Mouse (Mus musculus) kidney, postnatal 0 days (tissue): ENCODE results near the gene Tmem117. TPM values are rescaled to one million over a fixed set of nuclear protein-coding genes. Genes with fewer than 3 reads are reported as not detected.
A peak's percentile ranks its signal among the peaks of the same experiment; 100 is the strongest.

Experiments used
- ATAC-seq: fragments of 200-750 bp; cut with Nextera tagmentation; replicated peaks from 2 replicates; pipeline ENCODE4 v1.8.0; 2017; ENCODE audit warnings: low read depth, moderate number of reproducible peaks, moderate TSS enrichment, moderate library complexity; ENCODE audit not compliant: low FRiP score
- DNase-seq: peaks from one replicate; pipeline ENCODE4 v3.0.0-alpha.2; 2016; ENCODE audit warnings: low spot score
- H3K27ac ChIP-seq: fragments of 300-500 bp; sonication (generic); 2 replicates; pipeline ENCODE4 v1.5.1; 2014; ENCODE audit warnings: mild to moderate bottlenecking
- H3K27me3 ChIP-seq: fragments of 300-500 bp; sonication (generic); 2 replicates; pipeline ENCODE4 v1.6.1; 2014; ENCODE audit warnings: low read length, mixed read lengths; ENCODE audit not compliant: insufficient read depth
- H3K36me3 ChIP-seq: fragments of 300-500 bp; sonication (generic); 2 replicates; pipeline ENCODE4 v1.6.1; 2014; ENCODE audit warnings: low read length, mixed read lengths; ENCODE audit not compliant: insufficient read depth
- H3K4me1 ChIP-seq: fragments of 300-500 bp; sonication (generic); replicated peaks from 2 replicates; pipeline ENCODE4 v1.6.1; 2014; ENCODE audit warnings: antibody characterized with exemption, low read length, mixed read lengths; ENCODE audit not compliant: insufficient read depth
- H3K4me2 ChIP-seq: fragments of 300-500 bp; sonication (generic); 2 replicates; pipeline ENCODE4 v1.6.1; 2014; ENCODE audit warnings: mild to moderate bottlenecking, low read length, moderate library complexity, mixed read lengths
- H3K4me3 ChIP-seq: fragments of 300-500 bp; sonication (generic); replicated peaks from 2 replicates; pipeline ENCODE4 v1.5.1; 2014; ENCODE audit warnings: low read depth, low read length
- H3K9ac ChIP-seq: fragments of 300-500 bp; sonication (generic); 2 replicates; pipeline ENCODE4 v1.6.1; 2014; ENCODE audit warnings: low read depth, low read length
- H3K9me3 ChIP-seq: fragments of 300-500 bp; sonication (generic); replicated peaks from 2 replicates; pipeline ENCODE4 v1.6.1; 2016; ENCODE audit warnings: low read length, inconsistent platforms, mixed read lengths
- CTCF ChIP-seq: IDR thresholded peaks from 2 replicates; pipeline ENCODE4 v1.5.1; 2016; ENCODE audit warnings: antibody characterized with exemption, low read depth, mild to moderate bottlenecking, moderate library complexity
- WGBS: fragments of 180-500 bp; shearing (Covaris S2); extraction: QIAGEN DNeasy Blood & Tissue Kit; methylation state at CpG from one replicate; pipeline ENCODE4 v1.1.7; 2014; 5-methylcytosine and 5-hydroxymethylcytosine counted together
- polyA plus RNA-seq: library from polyadenylated mRNA; unstranded; fragments of >200 nt; fragmentation: Nextera tagmentation; extraction: Ambion mirVana; gene quantifications from 2 replicates; pipeline ENCODE4 v1.2.1, GENCODE M21; 2015

The Tmem117 gene
- polyA plus RNA-seq, 1 experiment from 2014 or later = 24.3 TPM

GRCm38 (mm10) chr15:94589219-94590075 is 39.6 kb upstream of the Tmem117 start, which contains the start of gene Twf1:
Twf1 (minus strand) TSS chr15:94589889.
- DNase-seq (peak; percentile 99), ATAC-seq (peak; percentile 98)
- Histone ChIP-seq H3K36me3 (peaks cover 4% of the 10 kb centered on the region; the same call in 1 of the 2 replicates), H3K27me3 (no peaks in the 10 kb centered on the region), H3K27ac (peak within 1 kb of the TSS; percentile 87), H3K4me3 (peak within 1 kb of the TSS; percentile 98), H3K4me2 (peak within 1 kb of the TSS; percentile 52), H3K4me1 (0 out of 2 replicates have a peak, but pooled peaks cover 6% of the 10 kb centered on the region), H3K9me3 (no peaks in the 10 kb centered on the region), H3K9ac (peak within 1 kb of the TSS; percentile 95)
- peak; percentile 37 for TF ChIP-seq CTCF
- WGBS = 1% methylated on average over 53 of the region's 70 CpGs

- 0 out of 2 replicates have a peak overlapping the region, but pooled peaks have one; percentile 47 for H3K27ac ChIP-seq
- H3K9me3 ChIP-seq = no peaks in the 10 kb centered on the region
- 0 out of 2 replicates have a peak, but pooled peaks cover 3% of the 10 kb centered on the region for H3K36me3 ChIP-seq
- H3K4me1 ChIP-seq = 0 out of 2 replicates have a peak, but pooled peaks cover 6% of the 10 kb centered on the region
- H3K9ac ChIP-seq = no peak overlapping the region
- peak overlapping the region; percentile 52 for H3K4me2 ChIP-seq
- WGBS = 11% methylated on average over 8 of the region's 8 CpGs
- DNase-seq = no peak
- H3K4me3 ChIP-seq = peak overlapping the region; percentile 98
- ATAC-seq = no peak; the same call in 1 of the 2 replicates
- no peaks in the 10 kb centered on the region for H3K27me3 ChIP-seq
- no peak for TF ChIP-seq CTCF
Observed at GRCm38 (mm10) chr15:94590083-94590482, 38.9 kb upstream of the Tmem117 start.

- Histone ChIP-seq H3K9ac (no peak overlapping the region), H3K27ac (0 out of 2 replicates have a peak overlapping the region, but pooled peaks have one; percentile 31), H3K4me3 (no peak overlapping the region), H3K4me1 (0 out of 2 replicates have a peak, but pooled peaks cover 6% of the 10 kb centered on the region), H3K27me3 (no peaks in the 10 kb centered on the region), H3K9me3 (no peaks in the 10 kb centered on the region), H3K4me2 (no peak overlapping the region), H3K36me3 (no peaks in the 10 kb centered on the region)
- no peak for TF ChIP-seq CTCF
- WGBS = 40% methylated on average over 4 of the region's 4 CpGs
- no peak for ATAC-seq
- DNase-seq = no peak
Observed at GRCm38 (mm10) chr15:94591356-94591755, 37.7 kb upstream of the Tmem117 start.

- no peak for TF ChIP-seq CTCF
- DNase-seq = no peak
- Histone ChIP-seq H3K36me3 (no peaks in the 10 kb centered on the region), H3K9ac (no peak overlapping the region), H3K4me2 (no peak overlapping the region), H3K9me3 (no peaks in the 10 kb centered on the region), H3K4me3 (no peak overlapping the region), H3K27ac (no peak overlapping the region), H3K4me1 (0 out of 2 replicates have a peak, but pooled peaks cover 6% of the 10 kb centered on the region), H3K27me3 (no peaks in the 10 kb centered on the region)
- 61% methylated on average over 1 of the region's 1 CpGs for WGBS
- no peak for ATAC-seq
Observed at GRCm38 (mm10) chr15:94593586-94593985, 35.4 kb upstream of the Tmem117 start.

GRCm38 (mm10) chr15:94600145-94600707 is 28.8 kb upstream of the Tmem117 start:
- Histone ChIP-seq H3K36me3 (no peaks in the 10 kb centered on the region), H3K4me2 (no peak overlapping the region), H3K27me3 (no peaks in the 10 kb centered on the region; the same call in 1 of the 2 replicates), H3K27ac (no peak overlapping the region), H3K4me3 (no peak overlapping the region), H3K4me1 (no peaks in the 10 kb centered on the region), H3K9me3 (no peaks in the 10 kb centered on the region), H3K9ac (no peak overlapping the region)
- DNase-seq (no peak), ATAC-seq (no peak)
- WGBS = 52% methylated on average over 11 of the region's 11 CpGs
- no peak for TF ChIP-seq CTCF

GRCm38 (mm10) chr15:94601339-94601738 is 27.7 kb upstream of the Tmem117 start:
- TF ChIP-seq CTCF = peak; percentile 72
- ATAC-seq (no peak), DNase-seq (peak; percentile 65)
- H3K27me3 ChIP-seq = no peaks in the 10 kb centered on the region; the same call in 1 of the 2 replicates
- no peak overlapping the region for H3K9ac ChIP-seq
- H3K27ac ChIP-seq = no peak overlapping the region
- WGBS = 30% methylated on average over 3 of the region's 3 CpGs
- no peak overlapping the region for H3K4me2 ChIP-seq
- H3K9me3 ChIP-seq = no peaks in the 10 kb centered on the region
- no peak overlapping the region for H3K4me3 ChIP-seq
- no peaks in the 10 kb centered on the region for H3K36me3 ChIP-seq
- no peaks in the 10 kb centered on the region for H3K4me1 ChIP-seq
